Mouse (Mus musculus) embryonic facial prominence, embryonic 10.5 days (tissue): ENCODE results near the gene S100a11. TPM values are rescaled to one million over a fixed set of nuclear protein-coding genes. Genes with fewer than 3 reads are reported as not detected.
A peak's percentile ranks its signal among the peaks of the same experiment; 100 is the strongest.
"Not testable (repeated sequence)": the region's sequence is repeated elsewhere in the genome, so short reads cannot be mapped to it uniquely, and the experiment has no call there.

Experiments
- DNase-seq: peaks from one replicate; pipeline ENCODE4 v3.0.0-alpha.2; 2017; ENCODE audit warnings: low spot score
- H3K27ac ChIP-seq: fragments of 300-500 bp; sonication (generic); replicated peaks from 2 replicates; pipeline ENCODE4 v1.5.1; 2016; ENCODE audit warnings: mild to moderate bottlenecking
- H3K27me3 ChIP-seq: fragments of 300-500 bp; sonication (generic); replicated peaks from 2 replicates; pipeline ENCODE4 v1.6.1; 2016; ENCODE audit warnings: low read depth, mild to moderate bottlenecking; ENCODE audit not compliant: poor library complexity, severe bottlenecking
- H3K36me3 ChIP-seq: fragments of 300-500 bp; sonication (generic); replicated peaks from 2 replicates; pipeline ENCODE4 v1.6.1; 2016; ENCODE audit warnings: mild to moderate bottlenecking, moderate library complexity
- H3K4me1 ChIP-seq: fragments of 300-500 bp; sonication (generic); 2 replicates; pipeline ENCODE4 v1.6.1; 2016
- H3K4me3 ChIP-seq: fragments of 300-500 bp; sonication (generic); 2 replicates; pipeline ENCODE4 v1.5.1; 2016; ENCODE audit warnings: mild to moderate bottlenecking, moderate library complexity
- H3K9me3 ChIP-seq: fragments of 300-500 bp; sonication (generic); 2 replicates; pipeline ENCODE4 v1.6.1; 2016; ENCODE audit warnings: mild to moderate bottlenecking
- WGBS: fragments of 180-500 bp; shearing (Covaris S2); methylation state at CpG from one replicate; pipeline ENCODE4 v1.1.7; 2016; 5-methylcytosine and 5-hydroxymethylcytosine counted together
- polyA plus RNA-seq: library from polyadenylated mRNA; unstranded; fragments of >200 nt; fragmentation: Nextera tagmentation; extraction: Ambion mirVana; gene quantifications from 2 replicates; pipeline ENCODE4 v1.2.1, GENCODE M21; 2016

S100a11 gene
- 351 and 395 TPM in 2 replicates for polyA plus RNA-seq

GRCm38 (mm10) chr3:93520330-93521193 is at the start of gene S100a11:
Gene S100a11, plus strand, starts transcription at chr3:93520488.
- Histone ChIP-seq H3K9me3 (no peaks in the 10 kb centered on the region), H3K27me3 (0 out of 2 replicates have a peak, but pooled peaks cover 3% of the 10 kb centered on the region), H3K4me1 (peaks cover 5% of the 10 kb centered on the region; the same call in 1 of the 2 replicates), H3K36me3 (peaks cover 11% of the 10 kb centered on the region), H3K4me3 (peak within 1 kb of the TSS; percentile 68), H3K27ac (peak within 1 kb of the TSS; percentile 84)
- peak; percentile 84 for DNase-seq
- under 1% methylated on average over 38 of the region's 38 CpGs for WGBS

DNA sequence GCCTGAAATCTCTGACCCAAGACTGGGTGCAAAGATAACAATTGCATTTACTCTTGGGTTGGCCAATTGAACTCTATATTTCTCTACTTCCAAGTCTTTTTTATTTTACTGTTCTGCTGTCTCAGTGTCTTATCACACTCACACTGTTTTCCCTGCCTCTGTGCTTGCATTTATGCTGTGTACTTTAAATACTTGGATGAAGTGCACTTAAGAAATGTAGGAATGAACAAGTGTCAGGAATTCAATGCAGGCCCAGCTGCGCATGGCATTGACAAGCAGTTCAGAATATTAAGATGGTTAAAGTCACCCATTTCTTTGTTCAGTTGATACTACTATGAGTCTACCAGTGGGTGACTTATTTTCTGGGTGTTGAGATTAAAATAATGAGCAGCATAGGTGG is 40.2 kb upstream of the S100a11 start:
- no peaks in the 10 kb centered on the region for H3K27me3 ChIP-seq
- WGBS: 96% methylated on average over 1 of the region's 1 CpGs

GRCm38 (mm10) chr3:93481982-93482616 is 38.2 kb upstream of the S100a11 start:
- DNase-seq: no peak
- Histone ChIP-seq H3K27me3 (no peaks in the 10 kb centered on the region), H3K36me3 (no peaks in the 10 kb centered on the region), H3K9me3 (no peaks in the 10 kb centered on the region), H3K27ac (no peak overlapping the region), H3K4me1 (no peaks in the 10 kb centered on the region), H3K4me3 (no peak overlapping the region)
- 72% methylated on average over 2 of the region's 2 CpGs for WGBS

More for the DNA sequence above, 40.2 kb upstream of the S100a11 start:
- Histone ChIP-seq H3K4me1 (no peaks in the 10 kb centered on the region), H3K27ac (no peak overlapping the region), H3K4me3 (no peak overlapping the region), H3K9me3 (no peaks in the 10 kb centered on the region), H3K36me3 (no peaks in the 10 kb centered on the region)
- no peak for DNase-seq

DNA sequence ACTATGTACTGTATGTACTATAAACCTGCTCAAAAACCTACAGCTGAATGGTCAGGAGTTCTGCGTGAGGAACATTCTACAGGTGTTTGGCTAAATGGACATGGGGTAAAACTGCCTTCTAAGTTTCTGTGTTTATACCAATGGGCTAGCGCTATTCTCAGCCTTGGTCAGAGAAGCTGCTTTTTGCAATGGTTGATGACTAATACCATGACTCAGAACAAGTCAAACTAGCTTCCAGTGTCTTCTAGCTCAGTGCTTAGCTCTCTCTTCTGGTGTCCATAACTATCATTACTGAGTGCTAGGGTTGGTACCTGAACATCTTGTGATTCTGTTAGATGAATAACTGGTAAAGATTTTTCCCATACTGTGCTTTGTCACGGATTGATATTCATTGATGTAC is 34.7 kb upstream of the S100a11 start:
- Histone ChIP-seq H3K9me3 (no peaks in the 10 kb centered on the region), H3K27ac (no peak overlapping the region), H3K4me1 (no peaks in the 10 kb centered on the region), H3K36me3 (no peaks in the 10 kb centered on the region), H3K4me3 (no peak overlapping the region), H3K27me3 (no peaks in the 10 kb centered on the region)
- no peak for DNase-seq
- WGBS: 87% methylated on average over 3 of the region's 3 CpGs

GRCm38 (mm10) chr3:93488541-93488940 is 31.7 kb upstream of the S100a11 start:
- DNase-seq: no peak
- 91% methylated on average over 2 of the region's 2 CpGs for WGBS
- Histone ChIP-seq H3K4me1 (no peaks in the 10 kb centered on the region), H3K4me3 (no peak overlapping the region), H3K27me3 (0 out of 2 replicates have a peak, but pooled peaks cover 2% of the 10 kb centered on the region), H3K36me3 (no peaks in the 10 kb centered on the region), H3K27ac (no peak overlapping the region), H3K9me3 (no peaks in the 10 kb centered on the region)

GRCm38 (mm10) chr3:93492176-93492575 is 28.1 kb upstream of the S100a11 start:
- H3K27me3 ChIP-seq: 0 out of 2 replicates have a peak, but pooled peaks cover 4% of the 10 kb centered on the region
- H3K27ac ChIP-seq: no peak overlapping the region
- WGBS: 74% methylated on average over 3 of the region's 3 CpGs

DNA sequence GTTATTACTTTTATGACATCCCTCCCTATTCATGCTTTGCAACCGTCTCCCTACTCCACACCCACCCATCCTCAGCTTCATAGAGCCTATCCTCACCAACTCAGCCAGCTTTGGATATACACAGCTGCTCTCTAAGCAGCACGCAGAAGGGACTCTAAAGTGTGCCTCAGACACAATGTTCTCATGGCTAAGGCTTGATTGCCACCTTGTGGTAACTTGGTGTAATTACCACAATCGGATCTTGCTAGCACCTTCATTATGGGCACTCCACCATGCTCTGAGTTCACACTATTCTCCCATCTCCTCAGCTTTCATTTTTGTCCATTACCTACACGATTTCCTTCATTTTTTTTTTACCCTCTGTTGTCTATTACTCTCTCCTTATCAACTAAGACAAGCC is 26.3 kb upstream of the S100a11 start:
- peak; percentile 47 for DNase-seq
- no peaks in the 10 kb centered on the region for H3K36me3 ChIP-seq
- H3K27ac ChIP-seq: no peak overlapping the region
- no peak overlapping the region for H3K4me3 ChIP-seq
- no peaks in the 10 kb centered on the region for H3K4me1 ChIP-seq
- 0 out of 2 replicates have a peak, but pooled peaks cover 4% of the 10 kb centered on the region for H3K27me3 ChIP-seq
- no peaks in the 10 kb centered on the region for H3K9me3 ChIP-seq
- 2% methylated on average over 4 of the region's 4 CpGs for WGBS

More at GRCm38 (mm10) chr3:93492176-93492575, 28.1 kb upstream of the S100a11 start:
- no peaks in the 10 kb centered on the region for H3K36me3 ChIP-seq
- DNase-seq: no peak
- H3K9me3 ChIP-seq: no peaks in the 10 kb centered on the region
- no peak overlapping the region for H3K4me3 ChIP-seq
- no peaks in the 10 kb centered on the region for H3K4me1 ChIP-seq

- H3K27ac ChIP-seq, H3K9me3 ChIP-seq, H3K4me1 ChIP-seq, H3K27me3 ChIP-seq, H3K4me3 ChIP-seq, DNase-seq, H3K36me3 ChIP-seq: not testable (repeated sequence)
- 30% methylated on average over 5 of the region's 5 CpGs for WGBS
These were observed 25.5 kb upstream of the S100a11 start for GRCm38 (mm10) chr3:93494774-93495173.

- 0 out of 2 replicates have a peak, but pooled peaks cover 4% of the 10 kb centered on the region for H3K27me3 ChIP-seq
- H3K4me1 ChIP-seq: no peaks in the 10 kb centered on the region
- no peak overlapping the region for H3K27ac ChIP-seq
- H3K9me3 ChIP-seq: no peaks in the 10 kb centered on the region
- H3K36me3 ChIP-seq: no peaks in the 10 kb centered on the region
- no peak for DNase-seq
- WGBS: 84% methylated on average over 3 of the region's 3 CpGs
- H3K4me3 ChIP-seq: no peak overlapping the region
These were observed 23.2 kb upstream of the S100a11 start for GRCm38 (mm10) chr3:93497131-93497530.

GRCm38 (mm10) chr3:93499129-93499528 is 21.2 kb upstream of the S100a11 start:
- no peak overlapping the region for H3K27ac ChIP-seq
- no peaks in the 10 kb centered on the region for H3K27me3 ChIP-seq
- DNase-seq: no peak
- H3K4me3 ChIP-seq: no peak overlapping the region
- no peaks in the 10 kb centered on the region for H3K36me3 ChIP-seq
- 0 out of 2 replicates have a peak, but pooled peaks cover 5% of the 10 kb centered on the region for H3K9me3 ChIP-seq
- H3K4me1 ChIP-seq: no peaks in the 10 kb centered on the region

- no peak for DNase-seq
- no peak overlapping the region for H3K4me3 ChIP-seq
- peaks cover 8% of the 10 kb centered on the region for H3K4me1 ChIP-seq
- WGBS: 90% methylated on average over 7 of the region's 7 CpGs
- H3K36me3 ChIP-seq: no peaks in the 10 kb centered on the region
- no peak overlapping the region for H3K27ac ChIP-seq
- H3K9me3 ChIP-seq: 0 out of 2 replicates have a peak, but pooled peaks cover 5% of the 10 kb centered on the region
- H3K27me3 ChIP-seq: 0 out of 2 replicates have a peak, but pooled peaks cover 7% of the 10 kb centered on the region
These were observed 15.6 kb upstream of the S100a11 start for GRCm38 (mm10) chr3:93504536-93505189.
